Mouse (Mus musculus): ENCODE measurements around the gene Pbx1.
"Not testable (repeated sequence)": the region's sequence is repeated elsewhere in the genome, so short reads cannot be mapped to it uniquely, and the experiment has no call there.

The Pbx1 gene

DNA sequence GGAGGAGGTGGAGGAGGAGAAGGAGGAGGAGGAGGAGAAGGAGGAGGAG is at the start of gene Pbx1:
Gene Pbx1, minus strand, starts transcription at position 39 of the 49 bp plus-strand sequence.
- DNase-seq (ENCODE audit: low spot score), result not testable (repeated sequence)

DNA sequence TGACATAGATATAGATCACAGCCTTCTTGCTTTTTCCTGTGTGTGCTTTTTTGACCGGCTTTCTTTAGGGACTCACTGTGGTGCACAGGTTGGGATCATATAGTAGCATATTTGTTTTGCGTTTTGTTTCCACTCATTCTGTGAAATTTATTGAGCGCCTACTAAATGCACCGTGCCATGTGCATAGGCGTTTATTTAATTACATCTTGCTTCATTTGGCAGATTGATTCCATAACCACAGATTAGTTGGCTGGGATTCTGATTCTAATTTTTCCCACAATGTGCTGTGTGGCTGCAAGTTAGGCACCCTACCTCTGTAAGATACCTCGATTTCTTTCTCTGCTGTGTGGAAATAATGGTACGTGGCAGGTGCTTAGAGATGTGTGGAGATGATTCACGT is 47.6 kb upstream of the Pbx1 start:
- DNase-seq (ENCODE audit: low spot score), result peak; percentile 46

DNA sequence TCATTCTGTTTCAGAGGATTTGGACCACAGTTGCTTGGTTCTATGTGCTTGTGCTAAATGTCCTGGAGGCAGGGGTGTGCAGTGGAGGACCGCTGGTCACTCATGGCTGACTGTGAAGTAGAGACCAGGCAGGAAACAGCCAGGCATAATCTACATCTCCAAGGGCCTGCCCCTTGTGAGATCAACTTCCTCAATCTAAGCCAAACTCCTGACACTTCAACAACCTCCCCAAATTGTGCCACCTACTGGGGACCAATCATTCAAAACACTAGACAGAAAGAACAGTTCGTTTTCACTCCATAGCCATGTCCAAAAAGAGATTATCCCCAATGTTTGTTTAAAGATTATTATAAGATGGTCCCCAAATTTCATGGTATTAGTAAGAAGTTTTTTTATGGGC is 46.8 kb upstream of the Pbx1 start:
- no peak for DNase-seq (ENCODE audit: low spot score)

DNA sequence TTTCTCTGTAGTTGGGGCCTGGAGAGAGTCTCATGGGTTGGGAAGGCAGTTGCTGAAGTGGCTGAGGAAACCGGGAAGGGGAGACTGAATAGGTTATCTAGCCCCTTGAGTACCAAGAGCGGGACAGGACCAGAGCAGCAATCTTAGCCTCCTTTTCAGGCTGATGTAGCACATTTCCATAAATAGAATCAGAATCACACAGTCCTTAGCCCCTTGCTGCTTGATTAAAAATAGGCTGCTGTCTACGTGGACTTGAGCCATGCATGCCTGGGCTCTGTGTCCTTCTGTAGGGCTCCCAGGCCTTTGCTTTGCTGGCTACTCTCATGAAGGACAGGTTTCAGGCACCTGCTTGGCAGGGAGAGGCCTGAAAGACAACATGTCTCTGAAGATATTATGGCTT is 44.8 kb upstream of the Pbx1 start:
- no peak for DNase-seq (ENCODE audit: low spot score)

DNA sequence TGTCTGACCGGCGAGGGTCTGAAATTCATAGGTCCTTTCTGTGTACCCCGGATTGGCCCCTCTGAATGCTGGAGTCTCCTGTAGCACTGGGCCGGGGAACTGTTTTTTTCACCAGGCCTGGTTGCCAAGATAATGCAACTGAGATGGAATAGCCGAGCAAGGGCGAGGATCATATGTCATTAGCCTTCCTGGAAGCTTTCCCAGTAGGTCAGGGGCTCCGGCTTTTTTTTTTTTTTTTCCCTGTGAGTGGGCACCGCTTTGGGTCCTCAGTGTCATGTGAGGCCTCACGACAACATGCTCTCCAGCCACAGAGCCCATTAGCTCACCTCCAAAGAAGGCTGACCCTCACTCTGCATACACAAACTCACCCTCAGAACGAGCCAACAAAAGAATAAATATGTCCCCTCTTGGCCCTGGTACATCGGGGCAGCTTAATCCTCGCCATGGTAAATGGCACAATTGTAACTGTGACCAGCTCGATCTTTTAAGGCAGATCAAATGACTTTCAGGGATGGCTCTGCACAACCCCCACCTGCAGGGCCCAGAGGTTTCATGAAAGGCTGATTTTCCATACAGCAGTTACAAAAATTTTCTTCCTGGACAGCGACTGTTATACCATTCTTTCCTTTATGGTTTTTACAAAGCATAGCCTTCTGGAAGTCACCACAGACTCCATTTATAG is 44.3 kb upstream of the Pbx1 start:
- DNase-seq (ENCODE audit: low spot score), result no peak

DNA sequence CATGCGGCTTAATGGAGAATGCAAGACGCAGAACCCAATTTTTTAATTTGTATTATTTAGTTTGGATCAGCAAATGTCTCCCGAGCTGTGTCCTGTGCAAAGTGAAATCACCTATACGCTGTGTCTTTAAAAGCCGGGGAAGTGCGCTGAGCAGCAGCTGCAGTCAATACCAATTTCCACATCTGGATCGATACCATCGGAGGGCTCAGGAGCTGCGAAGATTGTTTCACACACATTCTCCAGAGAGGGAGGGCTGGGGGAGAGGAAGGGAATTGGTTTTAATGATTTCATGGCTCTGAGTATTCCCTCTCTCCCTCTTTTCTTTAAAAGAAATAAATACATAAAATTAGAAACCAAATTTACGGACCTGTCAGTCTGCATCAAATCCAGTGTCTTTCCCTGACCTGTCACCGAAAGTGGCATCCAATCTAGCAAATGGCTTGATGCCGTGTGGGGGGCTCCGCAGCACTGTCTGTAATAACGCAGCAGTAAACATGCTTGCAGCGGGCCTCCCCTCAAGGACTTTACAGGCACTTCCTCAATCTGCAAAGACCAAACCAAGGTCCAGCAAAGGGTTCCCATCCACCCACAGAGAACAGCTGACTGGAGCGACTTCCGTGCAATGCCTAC is 43.6 kb upstream of the Pbx1 start:
- DNase-seq (ENCODE audit: low spot score), result no peak

DNA sequence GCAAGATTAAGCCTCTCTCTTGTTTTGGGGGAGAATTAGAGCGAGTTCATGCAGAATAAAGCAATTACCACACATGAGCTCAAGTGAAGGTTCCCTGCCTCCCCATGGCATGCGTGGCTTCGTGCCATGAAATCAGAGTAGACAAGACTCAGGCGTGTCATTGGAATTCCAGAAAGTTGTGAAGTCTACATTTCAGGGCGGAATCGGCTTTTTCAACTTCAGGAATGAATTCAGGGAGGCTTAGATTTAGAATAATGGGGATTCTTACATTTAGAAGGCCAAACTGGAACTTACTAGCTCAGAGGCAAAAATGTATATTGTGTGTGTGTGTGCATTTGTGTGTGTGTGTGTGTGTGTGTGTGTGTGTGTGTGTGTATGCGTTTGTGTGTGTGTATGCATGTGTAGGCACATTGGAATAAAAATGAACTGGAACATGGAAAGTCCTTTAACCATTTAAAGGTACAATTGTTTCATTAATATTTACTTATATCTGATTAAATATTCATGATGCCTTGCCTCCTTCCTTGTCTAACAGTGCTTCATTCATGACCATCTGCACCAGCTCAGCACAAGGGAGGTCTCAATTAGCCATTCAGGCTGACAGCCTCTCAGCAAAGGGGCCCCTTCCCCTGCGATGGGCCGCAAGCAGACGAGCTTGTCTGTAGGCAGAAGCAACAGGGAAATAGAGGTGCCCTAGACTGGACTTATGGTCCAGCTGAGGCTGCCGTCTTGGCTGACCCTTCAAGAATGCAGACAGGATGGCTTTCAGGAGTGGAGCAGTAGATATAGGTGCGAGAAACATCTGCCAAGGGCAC is 41.4 kb upstream of the Pbx1 start:
- no peak for DNase-seq (ENCODE audit: low spot score)

DNA sequence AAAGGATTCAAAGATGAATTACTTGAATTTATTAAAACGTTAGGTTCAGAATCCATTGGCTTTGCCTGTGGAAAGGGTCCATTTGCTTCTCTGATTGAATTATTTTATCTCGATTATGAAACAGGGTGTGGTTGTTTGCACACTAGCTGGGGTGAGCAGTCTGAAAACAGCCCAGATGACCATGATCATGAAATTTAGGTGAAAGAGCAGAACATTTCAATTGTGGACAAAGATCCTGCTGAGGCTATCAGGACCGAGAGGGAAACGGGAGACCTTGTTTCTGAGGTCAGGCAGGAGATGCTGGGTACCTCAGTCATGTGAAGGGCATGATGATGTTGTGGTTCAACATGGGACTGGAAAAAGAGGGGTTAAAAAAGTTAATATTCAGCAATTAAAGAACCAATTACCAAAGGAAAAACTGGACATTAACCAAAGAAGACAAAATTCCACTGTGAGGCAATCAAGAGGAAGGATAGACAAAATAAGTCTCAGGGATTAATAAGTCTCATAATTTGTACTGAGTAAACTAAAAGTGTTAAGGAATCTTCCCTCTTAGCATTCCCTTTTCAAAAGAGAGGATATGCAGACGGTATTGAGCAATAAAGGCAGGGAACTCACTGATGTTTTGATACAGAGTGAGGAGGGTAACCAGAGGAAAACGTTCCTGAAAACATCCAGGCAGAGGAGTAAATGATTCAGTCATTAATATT is 40.6 kb upstream of the Pbx1 start:
- DNase-seq (ENCODE audit: low spot score), result no peak

DNA sequence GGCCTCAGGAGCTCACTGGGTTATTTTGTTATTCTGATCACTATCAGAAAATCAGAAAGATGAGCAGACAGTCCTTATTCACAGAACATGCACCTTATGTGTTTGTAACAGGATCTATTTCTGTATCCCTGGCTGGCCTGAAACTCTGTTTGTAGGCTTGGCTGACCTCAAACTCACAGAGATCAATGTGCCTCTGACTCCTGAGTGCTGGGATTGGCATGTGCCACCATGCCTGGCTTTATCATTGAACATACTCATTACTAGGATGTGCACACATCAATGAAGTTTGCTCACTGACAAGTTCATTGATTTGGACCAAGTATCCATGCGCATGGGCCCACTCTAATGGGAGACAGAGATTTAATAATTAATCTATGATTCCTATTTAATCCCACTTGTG is 27.4 kb upstream of the Pbx1 start:
- no peak for DNase-seq (ENCODE audit: low spot score)

DNA sequence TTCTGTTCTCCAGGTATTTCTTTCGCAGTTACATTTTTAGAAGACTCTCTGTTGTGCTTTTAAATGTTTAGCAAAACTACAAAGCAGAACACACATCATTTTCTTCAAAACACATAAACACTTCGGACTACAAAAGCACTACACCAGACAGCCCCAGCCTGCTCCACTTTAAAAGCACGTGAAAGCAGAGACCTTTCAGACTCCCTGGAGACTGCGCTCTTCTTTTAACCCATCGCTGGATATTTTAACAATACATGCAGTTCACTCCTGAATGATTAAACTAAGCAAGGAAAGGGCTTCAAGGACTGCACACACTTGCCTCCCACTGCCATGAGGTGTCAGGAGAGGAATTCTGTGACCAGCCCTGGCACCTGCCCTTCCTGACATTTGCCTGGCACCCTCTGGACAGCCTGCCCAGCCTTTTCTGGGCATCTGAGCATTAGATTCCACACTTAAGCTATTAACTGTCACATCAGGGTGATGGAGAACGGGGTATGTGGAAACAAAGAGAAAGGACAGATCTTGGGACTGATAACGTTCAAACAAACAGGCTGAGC is 25.2 kb upstream of the Pbx1 start:
- DNase-seq (ENCODE audit: low spot score), result no peak

DNA sequence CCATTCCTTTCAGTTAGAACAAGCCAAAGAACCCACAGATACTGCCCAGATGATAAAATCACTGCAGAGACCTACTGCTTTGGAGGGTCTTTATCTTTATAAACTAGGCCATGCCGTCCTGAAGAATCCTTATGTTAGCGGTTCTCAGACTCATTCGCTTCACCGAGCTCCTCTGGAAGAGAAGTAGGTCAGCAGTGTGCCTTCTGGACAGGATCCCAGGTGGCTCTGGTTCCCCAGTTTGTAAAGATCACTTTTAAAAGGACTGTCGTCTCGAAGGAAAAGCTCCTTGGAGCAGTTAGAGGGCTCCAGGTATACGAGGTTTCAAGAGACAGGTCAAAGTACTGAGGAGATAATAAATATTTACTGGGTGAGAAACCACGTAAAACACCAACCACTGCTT is 23.1 kb upstream of the Pbx1 start:
- no peak for DNase-seq (ENCODE audit: low spot score)

DNA sequence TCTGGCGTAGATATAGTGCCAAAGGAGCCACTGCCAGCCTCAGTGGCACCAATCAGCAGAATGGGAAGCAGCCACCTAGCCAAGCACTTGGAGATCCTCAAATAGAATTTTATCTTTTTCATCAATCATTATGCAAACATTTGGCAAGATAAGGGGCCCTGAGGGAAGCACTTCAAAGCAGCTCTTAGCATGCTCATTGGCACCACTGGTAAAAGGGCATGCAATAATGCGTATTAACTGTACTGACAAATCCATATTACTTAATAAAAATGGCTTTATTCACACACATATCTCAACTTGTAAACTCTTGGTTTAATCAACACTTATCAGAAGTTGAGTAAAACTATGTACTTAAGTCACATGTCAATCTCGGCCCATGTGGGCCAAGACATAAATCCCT is 1.6 kb upstream of the Pbx1 start:
- no peak for DNase-seq (ENCODE audit: low spot score)

DNA sequence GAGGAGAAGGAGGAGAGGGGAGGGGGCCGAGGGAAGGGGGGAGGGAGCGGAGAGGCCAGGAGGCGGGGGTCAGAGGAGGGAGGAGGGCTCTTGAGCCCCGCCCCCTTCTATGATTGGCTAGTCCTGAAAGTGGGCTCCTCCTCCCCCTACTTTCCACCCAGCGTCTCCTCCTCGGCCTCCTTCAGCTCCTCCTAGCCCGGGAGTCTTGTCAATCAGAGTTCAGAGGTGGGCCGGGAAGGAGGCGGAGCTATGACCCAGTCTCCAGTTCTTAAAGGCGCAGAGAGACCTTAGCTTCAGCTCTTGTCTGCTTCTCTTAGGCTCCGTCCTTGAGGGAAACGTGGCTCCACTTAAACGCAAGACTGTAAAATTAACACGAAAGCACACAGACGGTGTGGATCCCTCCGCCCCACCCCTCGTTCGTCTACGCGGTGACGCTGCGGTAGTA is 233 bp upstream of the Pbx1 start:
- peak; percentile 92 for DNase-seq (ENCODE audit: low spot score)

DNA sequence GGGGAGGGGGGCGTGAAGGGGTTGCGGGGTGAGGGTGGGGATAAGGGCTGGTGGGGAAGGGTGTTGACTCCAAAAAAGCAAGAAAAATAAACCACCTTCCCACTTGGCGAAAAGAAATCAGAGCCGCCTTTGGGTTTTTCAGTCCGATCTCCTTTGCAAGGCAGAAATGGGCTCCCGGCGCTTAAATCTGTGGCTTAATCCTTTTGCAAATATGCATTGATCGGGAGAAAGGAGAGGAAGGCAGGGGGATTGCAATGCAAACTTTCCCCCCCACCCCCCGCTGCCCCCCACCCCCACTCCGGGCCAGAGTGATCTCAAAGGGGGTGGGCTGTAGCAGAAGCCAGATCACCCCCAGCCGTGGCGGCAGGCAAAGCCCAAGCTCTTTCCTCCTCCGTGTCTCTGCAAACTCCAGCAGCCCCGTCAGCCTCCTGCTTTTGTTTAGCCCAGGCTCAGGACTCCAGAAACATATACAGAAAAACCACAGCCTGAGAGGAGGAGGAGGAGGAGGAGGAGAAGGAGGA is 299 bp downstream of the Pbx1 start:
- no peak for DNase-seq (ENCODE audit: low spot score)

DNA sequence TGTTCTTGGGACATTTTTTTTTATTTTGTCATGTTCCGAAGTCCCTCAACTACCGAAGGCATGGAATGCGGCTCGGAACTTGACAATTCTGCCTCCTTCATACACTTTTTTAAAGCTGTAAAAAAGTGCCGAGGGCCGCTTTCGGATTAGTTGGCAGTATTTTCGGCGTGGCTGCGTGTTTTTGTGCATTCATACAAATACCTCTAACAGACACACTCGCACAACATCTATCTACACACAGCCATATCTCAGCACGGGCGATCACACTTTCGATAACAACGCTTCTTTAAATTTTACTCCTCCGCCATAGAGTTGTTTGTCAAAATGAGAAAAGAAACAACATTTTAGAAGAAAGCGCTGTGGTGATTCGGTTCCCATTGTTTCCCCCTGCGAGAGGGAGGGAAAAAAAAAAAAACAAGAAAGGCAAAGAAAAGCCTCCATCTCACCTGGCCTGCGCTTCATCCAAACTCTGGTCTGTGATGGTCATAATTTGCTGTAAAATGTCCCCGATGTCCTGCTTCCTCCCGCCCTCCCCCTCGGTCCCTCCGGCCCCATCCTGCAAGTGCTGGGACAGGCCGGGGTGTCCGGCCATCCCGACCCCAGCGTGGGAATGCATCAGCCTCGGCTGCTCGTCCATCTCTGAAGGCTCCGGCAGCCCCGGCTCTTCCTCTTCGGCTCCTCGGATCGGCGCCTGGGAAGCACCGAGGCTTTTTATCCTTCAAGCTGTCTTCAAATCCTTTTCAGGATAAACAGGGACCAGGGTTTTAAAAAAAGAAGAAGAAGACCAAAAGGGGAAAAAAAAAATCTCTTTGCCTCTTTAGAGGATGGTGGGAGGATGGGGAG is 981 bp downstream of the Pbx1 start:
- DNase-seq (ENCODE audit: low spot score), result no peak

DNA sequence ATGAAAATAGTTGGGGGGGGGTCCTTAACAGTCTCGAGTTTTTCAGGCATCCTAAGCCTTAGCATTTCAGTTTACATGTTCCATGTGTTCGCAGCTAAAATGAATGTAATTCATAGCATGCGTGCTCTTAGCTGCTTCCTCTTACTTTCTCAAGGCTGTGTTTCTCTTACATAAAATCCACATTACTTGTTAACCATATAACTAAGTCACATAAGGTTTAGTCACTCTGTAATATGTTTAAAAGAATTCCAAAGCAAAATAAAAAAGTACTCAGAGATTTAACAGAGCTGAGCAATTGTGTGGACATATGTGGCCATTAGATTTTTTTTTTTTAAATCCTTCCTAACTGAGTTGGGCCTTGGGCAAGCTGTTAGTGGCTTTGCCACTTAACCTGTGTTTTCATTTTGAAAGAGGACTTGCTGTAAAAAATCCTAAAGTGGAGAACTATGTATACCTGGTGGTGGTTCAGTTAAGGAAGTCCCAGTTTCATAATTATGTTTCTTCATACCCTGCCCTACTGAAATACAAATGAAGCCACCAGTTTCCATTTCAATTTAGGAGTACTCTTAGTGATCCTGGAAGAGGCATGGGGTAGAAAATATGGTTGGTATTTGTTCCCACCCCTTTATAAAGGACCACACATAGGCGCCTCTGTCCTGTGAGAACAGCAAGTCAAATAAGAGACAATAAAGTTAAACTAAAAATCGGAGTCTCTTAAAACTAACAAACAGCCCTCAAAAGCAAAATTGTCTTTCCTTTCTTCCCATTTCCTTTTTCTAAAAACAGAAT is 2.0 kb downstream of the Pbx1 start:
- DNase-seq (ENCODE audit: low spot score), result no peak

DNA sequence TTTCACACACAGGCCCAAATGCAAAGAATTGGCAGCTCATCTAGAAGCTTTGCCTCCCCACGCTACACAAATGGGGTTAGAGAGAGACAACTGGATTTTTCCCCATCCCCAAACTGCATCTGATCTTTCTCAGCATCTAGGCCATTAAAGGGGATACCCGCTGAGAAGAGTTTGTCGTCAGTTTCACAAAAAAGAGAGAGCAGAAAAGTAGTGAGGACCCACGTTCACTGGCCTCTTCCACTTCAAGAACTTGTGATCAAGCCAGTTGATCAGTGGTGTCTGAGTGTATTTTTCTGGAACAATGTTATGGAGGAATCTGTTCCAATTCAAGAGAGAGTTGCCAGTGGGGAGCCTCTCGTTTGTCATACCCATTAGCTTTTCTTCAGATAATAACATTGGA is 2.7 kb downstream of the Pbx1 start:
- DNase-seq (ENCODE audit: low spot score), result no peak

DNA sequence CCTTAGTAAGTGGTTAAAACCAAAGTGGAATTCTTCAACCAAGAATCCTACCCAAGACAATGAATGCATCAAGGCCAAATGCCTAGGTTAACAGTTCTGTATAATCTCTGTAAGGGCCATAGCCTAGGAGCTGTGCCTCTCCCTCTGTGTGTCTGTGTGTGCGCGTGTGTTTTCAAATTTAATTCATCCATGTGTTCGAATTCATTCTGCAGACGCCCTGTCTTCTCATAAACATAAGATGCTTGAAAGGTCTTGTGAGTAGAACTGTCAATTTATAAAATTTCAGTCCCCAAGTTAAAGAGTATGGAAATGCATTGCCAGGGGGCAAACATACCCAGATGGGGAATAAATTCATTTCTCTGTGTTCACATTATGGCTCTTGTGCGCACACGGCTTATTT is 3.8 kb downstream of the Pbx1 start:
- no peak for DNase-seq (ENCODE audit: low spot score)

DNA sequence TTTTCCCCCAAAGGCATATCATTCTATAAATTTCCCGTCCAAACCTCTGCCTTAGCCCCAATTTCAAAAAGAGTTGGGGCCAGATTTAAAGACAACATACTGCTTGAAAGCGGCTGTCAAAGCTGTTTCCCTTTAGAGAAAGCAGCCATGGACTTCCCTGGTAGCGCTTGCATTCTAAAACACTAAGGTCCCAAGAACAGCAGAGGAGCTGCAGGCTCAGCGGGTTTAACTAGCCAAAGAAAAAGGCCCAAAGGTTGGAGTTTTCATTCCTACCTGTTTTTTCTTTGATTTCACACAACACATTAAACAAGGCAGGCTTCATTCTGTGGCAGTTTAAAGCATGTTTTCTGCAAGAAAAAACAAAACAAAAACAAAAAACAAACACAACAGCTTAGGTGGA is 4.5 kb downstream of the Pbx1 start:
- DNase-seq (ENCODE audit: low spot score), result no peak

DNA sequence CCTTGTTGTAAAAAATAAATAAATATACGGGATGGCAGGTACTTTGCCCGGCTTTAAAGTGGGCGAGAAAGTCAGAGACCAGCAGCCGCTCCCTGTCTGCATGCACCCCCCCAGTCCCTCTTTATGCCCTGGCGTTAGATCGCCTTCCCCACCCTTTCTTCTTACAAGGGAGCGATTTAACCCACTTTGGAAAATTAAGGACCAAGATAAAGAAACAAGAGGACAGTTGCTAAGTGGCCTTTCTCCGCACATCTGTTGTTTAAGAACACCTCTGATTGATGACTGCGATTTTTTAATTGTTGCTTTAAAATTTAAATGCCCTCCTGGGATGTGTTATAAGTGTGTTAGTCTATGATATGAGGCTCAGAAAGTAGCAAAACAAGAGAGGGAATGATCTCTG is 5.2 kb downstream of the Pbx1 start:
- no peak for DNase-seq (ENCODE audit: low spot score)

DNA sequence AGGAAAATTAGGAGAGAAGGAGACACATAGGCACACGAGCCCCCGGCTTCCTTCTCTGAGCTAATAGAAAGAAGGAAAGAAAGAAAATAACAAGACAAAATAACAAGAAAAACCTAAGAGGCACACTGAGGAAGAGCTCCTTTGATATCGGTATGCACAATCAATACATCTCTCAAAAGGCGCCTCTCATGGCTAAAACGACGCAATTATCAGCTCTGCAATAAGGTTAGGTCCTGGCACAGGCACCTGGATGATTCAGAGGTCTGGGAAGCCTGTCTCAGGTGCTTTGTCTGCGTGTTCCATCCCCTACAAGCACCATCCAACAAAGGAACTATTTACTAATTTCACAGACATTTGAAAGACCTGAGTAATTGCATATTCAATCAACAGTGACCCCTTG is 5.8 kb downstream of the Pbx1 start:
- no peak for DNase-seq (ENCODE audit: low spot score)
